Mouse (Mus musculus) heart, adult 8-10 months (tissue): Measurements from ENCODE around the gene Polr3b. TPM values are rescaled to one million over a fixed set of nuclear protein-coding genes. Genes with fewer than 3 reads are reported as not detected.
A peak's percentile ranks its signal among the peaks of the same experiment; 100 is the strongest.

Experiments
- DNase-seq: peaks from one replicate; pipeline ENCODE4 v3.0.0; 2022; ENCODE audit warnings: low spot score
- total RNA-seq, 4 experiments: library from RNA; stranded (reverse); gene quantifications; 2 replicates each; pipeline ENCODE4 v1.2.4; 2022

Polr3b gene
- total RNA-seq, 4 experiments from 2014 or later: 10.7 to 11.6 (median 11.0) TPM

- no peak for DNase-seq
Observed at GRCm38 (mm10) chr10:84760118-84761111, 138.3 kb downstream of the Polr3b start.

DNA sequence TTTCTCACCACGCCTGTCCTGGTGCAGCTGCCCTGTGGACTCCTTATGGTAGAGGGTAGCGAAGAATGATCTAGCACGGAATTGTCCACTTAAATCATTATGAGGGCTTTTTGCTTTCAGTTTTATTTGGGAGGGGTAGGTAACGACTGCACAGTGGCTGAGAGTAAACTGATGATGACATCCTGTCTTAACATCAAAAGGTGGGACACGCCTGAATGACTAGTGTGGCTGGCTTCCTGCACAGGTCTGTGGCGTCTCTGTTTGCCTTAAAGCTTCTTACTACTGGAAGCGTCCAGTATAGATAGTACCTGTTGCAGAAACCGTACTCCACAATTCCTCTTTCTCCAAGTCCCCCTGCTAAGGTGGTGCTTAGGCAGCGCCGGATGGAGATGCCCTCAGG lies 146.7 kb downstream of the Polr3b start:
- no peak for DNase-seq

DNA sequence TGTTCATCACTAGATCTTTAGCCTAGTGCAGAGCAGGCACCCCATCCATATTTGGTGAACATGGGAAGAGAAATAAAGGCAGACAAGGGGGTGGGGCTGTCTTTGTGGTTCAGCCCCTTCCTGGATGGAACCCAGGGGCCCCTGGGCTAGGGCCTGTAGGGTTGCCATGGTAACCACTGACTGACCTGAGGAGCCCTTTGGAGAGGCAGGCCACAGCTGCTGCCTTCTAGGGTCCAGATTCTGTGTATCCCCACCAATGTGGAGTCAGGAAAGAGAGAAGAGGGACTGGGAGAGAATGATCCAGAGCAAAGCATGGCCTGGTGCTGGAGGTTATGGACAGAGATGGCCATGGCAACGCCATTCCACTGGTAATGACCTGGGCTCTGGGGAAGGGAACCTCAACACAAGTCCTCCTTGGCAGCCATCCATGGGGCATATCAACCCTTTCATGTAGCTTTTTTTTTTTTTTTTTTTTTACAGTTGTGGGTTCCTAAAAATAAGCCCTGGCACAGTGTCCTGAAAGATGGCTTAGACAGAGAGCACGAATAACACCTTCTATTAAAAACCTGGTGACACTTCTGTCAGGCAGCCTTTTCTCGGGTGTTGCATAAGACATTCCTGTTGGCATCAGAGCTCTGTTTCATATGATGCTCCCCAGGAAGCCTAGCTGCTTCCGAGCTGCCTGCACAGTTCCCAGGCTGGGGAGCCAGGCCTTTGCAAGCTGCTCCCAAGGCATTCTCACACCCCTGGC lies 150.5 kb downstream of the Polr3b start:
- DNase-seq: peak; percentile 45

GRCm38 (mm10) chr10:84773889-84774288 lies 151.8 kb downstream of the Polr3b start:
- no peak for DNase-seq

DNA sequence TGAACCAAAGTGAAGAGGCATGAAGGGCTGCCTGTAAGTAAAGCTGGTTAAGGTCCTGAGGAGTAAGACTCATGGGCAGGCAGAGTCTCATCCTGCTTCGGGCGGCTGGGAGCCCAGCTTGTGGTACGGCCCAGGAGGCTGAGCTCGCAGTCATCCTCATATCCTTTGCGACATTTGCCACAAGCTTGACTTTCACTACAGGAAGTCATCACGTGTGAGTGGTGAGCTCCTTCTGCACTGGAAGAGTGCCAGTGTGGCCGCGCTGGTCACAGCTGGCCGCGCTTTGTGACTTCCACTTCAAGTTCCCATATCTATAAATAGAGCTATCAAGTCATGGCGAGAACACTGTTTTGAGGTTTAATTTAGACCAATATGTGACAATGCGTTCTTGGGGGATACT lies 152.5 kb downstream of the Polr3b start:
- peak; percentile 84 for DNase-seq

Other genes with a start within 250 kb of the Polr3b start
- gene Nuak1, start 181.7 kb upstream of the Polr3b start, total RNA-seq: 10 to 100 TPM; 23.9 to 43.8 (median 34.0) TPM
- 10 to 100 TPM; 18.2 to 26.3 (median 22.8) TPM for gene Ckap4, start 88.2 kb upstream of the Polr3b start, total RNA-seq
- gene Tcp11l2, start 45.7 kb upstream of the Polr3b start, total RNA-seq: 100 to 1,000 TPM in 3 of 4 experiments, 10 to 100 TPM in 1; 89.2 to 200 (median 123) TPM
- gene Rfx4, start 133.8 kb downstream of the Polr3b start, total RNA-seq: not detected